Mouse (Mus musculus): ENCODE measurements around the gene Rspo3. TPM values are rescaled to one million over a fixed set of nuclear protein-coding genes. Genes with fewer than 3 reads are reported as not detected.

The Rspo3 gene
- polyA plus RNA-seq, 1 experiment: 5.1 TPM

DNA sequence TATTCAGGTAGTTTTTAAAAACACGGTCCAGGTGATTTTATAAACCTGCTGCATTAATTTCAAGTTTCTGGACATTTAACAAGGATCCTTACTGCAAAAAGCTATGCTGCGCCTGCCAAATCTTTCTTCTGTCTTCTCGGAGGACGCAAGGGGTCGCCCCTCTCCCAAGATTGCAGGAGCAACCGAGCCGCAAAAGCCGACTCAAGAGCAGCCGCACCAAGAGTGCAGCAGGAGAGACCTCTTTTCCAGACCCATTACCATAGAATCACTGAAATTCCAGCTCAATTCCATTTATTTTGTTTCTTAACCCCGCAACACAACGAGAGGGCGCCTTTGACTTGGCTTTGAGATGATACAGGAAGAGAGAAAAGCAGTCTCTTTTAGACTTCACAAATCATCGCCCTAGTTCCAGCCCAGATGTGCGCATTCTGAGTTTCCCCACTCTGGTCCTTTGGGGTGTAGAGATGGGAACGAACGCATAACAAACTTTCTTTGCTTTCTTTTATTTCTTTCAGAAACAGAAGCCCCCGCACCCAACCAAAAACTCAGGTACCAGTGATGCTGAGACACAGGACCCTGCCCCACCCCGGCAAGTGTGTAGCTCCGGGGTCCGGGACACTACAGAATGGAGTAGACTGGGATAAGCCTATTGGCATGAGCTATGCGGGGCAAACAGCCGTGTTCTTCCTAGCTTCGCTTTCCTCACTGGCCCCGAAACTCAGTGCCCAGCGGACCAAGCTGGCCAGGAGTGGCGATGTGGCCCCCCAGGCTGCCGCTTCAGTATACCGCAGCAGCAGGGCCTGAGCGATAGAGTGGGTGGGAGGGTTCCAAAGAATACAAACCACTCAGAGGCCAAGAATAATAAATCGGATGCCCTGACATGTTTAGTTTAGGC is 2.6 kb downstream of the Rspo3 start:
- peak; percentile 97 for DNase-seq (ENCODE audit: low read depth)
- TF ChIP-seq CTCF (IDR thresholded peaks at IDR 0.05; ENCODE audit: borderline replicate concordance, extremely low read depth, insufficient read depth, insufficient read length): peak; percentile 86
- no peak for TF ChIP-seq POLR2A (IDR thresholded peaks at IDR 0.05; ENCODE audit: borderline replicate concordance, extremely low read depth, insufficient read depth, insufficient read length, poor library complexity, severe bottlenecking)

- TF ChIP-seq POLR2A (IDR thresholded peaks at IDR 0.05; ENCODE audit: borderline replicate concordance, extremely low read depth, insufficient read depth, insufficient read length, poor library complexity, severe bottlenecking): no peak
- no peak for TF ChIP-seq CTCF (IDR thresholded peaks at IDR 0.05; ENCODE audit: borderline replicate concordance, extremely low read depth, insufficient read depth, insufficient read length)
- no peak for DNase-seq (ENCODE audit: low read depth)
These were observed 22.1 kb downstream of the Rspo3 start for GRCm38 (mm10) chr10:29513563-29513962.

- TF ChIP-seq POLR2A (IDR thresholded peaks at IDR 0.05; ENCODE audit: borderline replicate concordance, extremely low read depth, insufficient read depth, insufficient read length, poor library complexity, severe bottlenecking): no peak
- TF ChIP-seq CTCF (IDR thresholded peaks at IDR 0.05; ENCODE audit: borderline replicate concordance, extremely low read depth, insufficient read depth, insufficient read length): no peak
- DNase-seq (ENCODE audit: low read depth): no peak
These were observed 27.5 kb downstream of the Rspo3 start for GRCm38 (mm10) chr10:29508167-29508566.

DNA sequence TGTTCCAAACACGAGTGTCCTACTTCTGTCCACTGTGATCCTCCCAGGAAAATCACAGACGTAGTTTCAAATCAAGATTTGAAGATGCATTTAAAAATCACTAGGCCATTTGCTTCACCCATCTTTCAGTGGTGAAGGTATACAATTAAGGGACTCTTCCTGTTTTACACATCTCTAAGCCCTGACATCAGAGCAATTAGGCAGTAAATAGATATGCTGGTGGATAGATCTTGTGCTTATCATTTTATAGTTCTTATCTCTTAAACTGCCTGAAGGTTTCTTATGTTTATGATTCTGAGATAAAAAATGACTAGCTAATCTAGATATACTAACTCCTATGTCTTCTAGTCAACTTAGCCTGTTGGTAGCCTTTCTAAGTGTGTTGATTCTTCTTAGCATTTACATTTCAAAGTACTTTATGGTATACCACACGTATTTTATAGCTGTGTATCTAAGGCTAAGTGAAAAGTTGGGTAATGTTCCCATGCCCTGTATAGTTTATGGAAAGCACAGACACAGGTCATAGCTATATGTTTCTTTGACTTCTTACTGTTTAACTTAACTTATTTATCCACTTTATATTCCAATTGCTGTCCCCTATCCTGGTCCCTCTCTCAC is 38.4 kb downstream of the Rspo3 start:
- no peak for DNase-seq (ENCODE audit: low read depth)
- no peak for TF ChIP-seq CTCF (IDR thresholded peaks at IDR 0.05; ENCODE audit: borderline replicate concordance, extremely low read depth, insufficient read depth, insufficient read length)
- TF ChIP-seq POLR2A (IDR thresholded peaks at IDR 0.05; ENCODE audit: borderline replicate concordance, extremely low read depth, insufficient read depth, insufficient read length, poor library complexity, severe bottlenecking): no peak

GRCm38 (mm10) chr10:29493996-29494395 is 41.7 kb downstream of the Rspo3 start:
- TF ChIP-seq POLR2A (IDR thresholded peaks at IDR 0.05; ENCODE audit: borderline replicate concordance, extremely low read depth, insufficient read depth, insufficient read length, poor library complexity, severe bottlenecking) (no peak), CTCF (IDR thresholded peaks at IDR 0.05; ENCODE audit: borderline replicate concordance, extremely low read depth, insufficient read depth, insufficient read length) (no peak)
- no peak for DNase-seq (ENCODE audit: low read depth)

DNA sequence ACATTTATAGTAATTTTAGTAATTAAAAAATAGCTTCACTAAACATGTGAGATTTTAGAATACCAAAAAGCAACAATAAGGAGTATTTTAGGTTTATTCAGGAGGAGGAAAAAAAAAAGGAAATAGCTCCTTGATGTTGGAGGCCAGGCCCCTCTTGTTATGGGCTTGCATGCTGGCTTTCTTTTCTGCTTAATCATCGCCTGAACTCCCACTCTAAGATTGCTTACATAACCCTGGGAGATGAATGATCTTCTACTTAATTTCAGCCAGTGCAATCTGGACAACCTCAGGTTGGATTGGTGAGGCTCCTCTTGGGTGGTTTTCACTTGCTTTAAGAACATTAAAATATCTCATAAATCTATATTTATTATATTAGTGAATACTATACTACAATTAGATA is 54.7 kb downstream of the Rspo3 start:
- DNase-seq (ENCODE audit: low read depth): no peak
- TF ChIP-seq POLR2A (IDR thresholded peaks at IDR 0.05; ENCODE audit: borderline replicate concordance, extremely low read depth, insufficient read depth, insufficient read length, poor library complexity, severe bottlenecking): no peak
- no peak for TF ChIP-seq CTCF (IDR thresholded peaks at IDR 0.05; ENCODE audit: borderline replicate concordance, extremely low read depth, insufficient read depth, insufficient read length)

DNA sequence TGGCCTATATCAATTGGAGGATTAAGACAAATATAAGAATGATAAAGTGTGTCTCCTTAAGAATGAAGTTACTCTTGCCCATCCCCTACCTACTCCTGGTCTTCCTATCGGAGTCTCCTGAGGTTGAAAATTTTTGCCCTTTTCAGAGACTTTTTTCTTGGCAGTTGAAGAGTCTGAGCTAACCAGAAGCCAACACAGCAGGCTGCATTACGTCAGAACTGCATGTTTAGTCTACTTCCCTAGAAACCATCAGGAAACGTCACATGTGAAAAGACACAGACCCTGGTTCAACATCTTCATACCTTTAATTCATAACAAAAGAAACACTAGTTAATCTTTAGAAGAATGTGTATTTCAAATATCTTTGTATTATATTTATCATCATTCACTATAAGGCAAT is 56.3 kb downstream of the Rspo3 start:
- TF ChIP-seq CTCF (IDR thresholded peaks at IDR 0.05; ENCODE audit: borderline replicate concordance, extremely low read depth, insufficient read depth, insufficient read length) (no peak), POLR2A (IDR thresholded peaks at IDR 0.05; ENCODE audit: borderline replicate concordance, extremely low read depth, insufficient read depth, insufficient read length, poor library complexity, severe bottlenecking) (no peak)
- no peak for DNase-seq (ENCODE audit: low read depth)

DNA sequence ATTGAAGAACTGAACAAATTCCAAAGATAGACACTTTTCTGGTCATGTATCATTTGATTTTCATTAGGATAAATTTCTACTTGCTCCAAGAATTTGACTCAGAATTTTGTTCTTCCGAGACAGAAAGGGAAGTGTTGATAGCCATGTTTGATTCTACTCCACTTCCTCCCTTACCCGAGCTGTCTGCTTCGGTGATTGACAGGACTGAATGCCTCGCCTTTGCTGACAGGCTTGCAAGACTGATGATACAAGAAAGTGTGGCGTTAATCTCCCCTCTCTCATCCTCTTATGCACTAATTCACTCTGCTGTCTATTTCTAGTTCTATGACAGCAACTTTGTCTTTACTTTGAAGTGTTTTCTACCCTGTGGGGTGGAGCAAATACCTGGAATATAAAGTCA is 65.2 kb downstream of the Rspo3 start:
- TF ChIP-seq POLR2A (IDR thresholded peaks at IDR 0.05; ENCODE audit: borderline replicate concordance, extremely low read depth, insufficient read depth, insufficient read length, poor library complexity, severe bottlenecking) (no peak), CTCF (IDR thresholded peaks at IDR 0.05; ENCODE audit: borderline replicate concordance, extremely low read depth, insufficient read depth, insufficient read length) (no peak)
- DNase-seq (ENCODE audit: low read depth): peak; percentile 12

DNA sequence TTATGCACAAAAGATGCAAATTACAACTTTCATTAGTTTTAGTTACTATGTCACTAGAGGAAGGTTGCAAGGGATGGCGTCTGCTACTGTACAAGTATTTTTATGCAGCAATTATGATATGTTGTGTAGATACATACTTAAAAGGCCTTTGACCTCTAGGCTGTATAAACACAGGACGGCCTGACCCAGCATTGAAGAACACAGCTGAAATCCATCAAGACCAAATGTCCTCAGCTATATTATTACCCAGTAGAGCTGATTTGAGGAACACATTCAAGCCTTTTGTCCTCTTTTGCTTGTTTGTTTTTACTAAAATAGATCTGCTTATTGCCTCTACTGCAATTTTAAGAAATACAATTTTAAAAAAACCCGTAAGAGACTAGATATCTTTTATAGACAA is 75.6 kb downstream of the Rspo3 start:
- DNase-seq (ENCODE audit: low read depth): no peak
- TF ChIP-seq CTCF (IDR thresholded peaks at IDR 0.05; ENCODE audit: borderline replicate concordance, extremely low read depth, insufficient read depth, insufficient read length): no peak
- no peak for TF ChIP-seq POLR2A (IDR thresholded peaks at IDR 0.05; ENCODE audit: borderline replicate concordance, extremely low read depth, insufficient read depth, insufficient read length, poor library complexity, severe bottlenecking)

DNA sequence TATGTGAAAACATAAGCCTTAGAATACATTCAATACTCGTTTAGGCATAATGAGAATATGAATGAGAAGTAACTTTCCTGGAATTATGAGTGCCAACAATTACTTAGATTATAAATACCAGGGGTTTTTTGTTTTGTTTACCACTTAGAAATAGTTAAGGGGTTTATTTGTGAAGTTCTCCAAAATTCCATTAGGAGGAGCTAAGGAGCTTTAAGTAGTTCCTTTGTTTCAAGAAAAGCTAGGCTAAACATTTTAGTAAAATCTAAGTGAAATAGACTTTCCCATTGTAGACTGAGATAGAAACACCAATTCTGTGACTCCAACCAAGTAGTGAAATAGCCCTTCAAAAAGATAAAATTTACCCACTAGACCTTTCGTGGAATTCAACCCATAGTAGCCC is 76.0 kb downstream of the Rspo3 start:
- TF ChIP-seq CTCF (IDR thresholded peaks at IDR 0.05; ENCODE audit: borderline replicate concordance, extremely low read depth, insufficient read depth, insufficient read length): no peak
- no peak for TF ChIP-seq POLR2A (IDR thresholded peaks at IDR 0.05; ENCODE audit: borderline replicate concordance, extremely low read depth, insufficient read depth, insufficient read length, poor library complexity, severe bottlenecking)
- DNase-seq (ENCODE audit: low read depth): no peak

DNA sequence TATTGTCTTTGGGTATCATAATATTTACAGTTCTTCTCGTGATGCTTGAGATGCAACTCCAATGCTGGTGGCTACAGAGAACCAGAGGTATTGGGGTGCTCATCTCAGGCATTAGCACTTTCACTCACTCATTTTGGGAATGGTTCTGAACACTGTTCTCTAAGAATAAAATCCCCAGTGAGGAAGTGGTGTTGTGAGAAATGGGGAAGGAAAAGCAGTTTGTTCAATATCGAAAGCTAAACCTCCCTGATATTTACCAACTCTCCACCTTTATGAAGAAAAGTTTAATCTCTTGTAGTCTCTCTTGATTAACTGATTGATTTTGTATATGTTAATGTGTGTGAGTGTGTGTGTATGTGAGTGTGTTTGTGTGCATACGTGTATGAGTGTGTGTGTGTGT is 90.6 kb downstream of the Rspo3 start:
- DNase-seq (ENCODE audit: low read depth): no peak
- TF ChIP-seq CTCF (IDR thresholded peaks at IDR 0.05; ENCODE audit: borderline replicate concordance, extremely low read depth, insufficient read depth, insufficient read length) (no peak), POLR2A (IDR thresholded peaks at IDR 0.05; ENCODE audit: borderline replicate concordance, extremely low read depth, insufficient read depth, insufficient read length, poor library complexity, severe bottlenecking) (no peak)

DNA sequence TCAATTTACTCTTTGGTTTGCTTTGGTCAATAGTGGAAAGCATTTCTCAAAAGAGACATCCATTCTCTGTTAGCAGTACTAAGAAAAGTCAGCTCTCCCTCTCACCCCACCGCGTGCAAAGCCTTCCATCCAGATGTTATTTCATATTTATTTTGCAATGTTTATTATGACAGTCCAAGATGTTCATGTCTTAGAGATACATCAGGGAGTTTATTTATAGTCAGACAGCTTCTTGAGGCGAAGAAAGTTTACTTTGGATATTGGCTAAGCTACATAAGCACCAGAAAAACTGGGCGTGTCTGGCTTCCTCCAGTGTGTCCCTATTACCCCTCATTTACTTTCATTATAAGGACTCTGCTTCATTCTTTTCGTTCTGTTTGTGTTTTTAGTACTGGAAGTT is 94.4 kb downstream of the Rspo3 start:
- no peak for DNase-seq (ENCODE audit: low read depth)
- TF ChIP-seq POLR2A (IDR thresholded peaks at IDR 0.05; ENCODE audit: borderline replicate concordance, extremely low read depth, insufficient read depth, insufficient read length, poor library complexity, severe bottlenecking) (no peak), CTCF (IDR thresholded peaks at IDR 0.05; ENCODE audit: borderline replicate concordance, extremely low read depth, insufficient read depth, insufficient read length) (no peak)
